Mouse (Mus musculus): ENCODE measurements around the gene Zfp11. TPM values are rescaled to one million over a fixed set of nuclear protein-coding genes. Genes with fewer than 3 reads are reported as not detected.

Zfp11 gene
- polyA plus RNA-seq, 2 experiments from 2014 or later, result 2.6 to 3.8 TPM

DNA sequence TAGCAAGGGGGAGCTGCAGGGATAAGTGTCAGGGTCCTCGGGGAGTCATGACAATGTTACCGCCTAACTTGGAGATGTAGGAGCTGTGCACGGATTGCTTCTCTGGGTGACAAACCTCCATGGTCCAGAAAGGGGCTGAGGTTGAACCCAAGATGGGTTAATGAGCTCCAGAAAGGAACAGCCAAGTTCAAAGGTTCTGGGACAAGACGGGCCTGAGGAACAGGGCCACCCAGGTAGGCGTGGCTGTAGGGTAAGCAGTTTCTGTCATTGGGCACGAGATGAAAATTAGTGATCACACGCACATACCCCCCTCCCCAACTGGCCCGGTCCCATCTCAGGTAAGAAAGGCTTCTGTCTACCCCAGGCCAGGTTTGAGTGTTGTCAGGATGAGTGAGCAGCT is 62.4 kb downstream of the Zfp11 start:
- no peak for ATAC-seq

Other genes with a start within 250 kb of the Zfp11 start
- gene Sfswap, start 168.9 kb downstream of the Zfp11 start, polyA plus RNA-seq (2017; shearing (Covaris generic)), result 10 to 100 TPM; 29.7 to 36.1 TPM
- under 1 TPM in 1 of 2 experiments, not detected in 1; 0.75 TPM for gene Mmp17, start 85.9 kb downstream of the Zfp11 start, polyA plus RNA-seq (2017; shearing (Covaris generic))
- not detected for gene Sept14, start 38.4 kb upstream of the Zfp11 start, polyA plus RNA-seq (2017; shearing (Covaris generic))
- gene Mrps17, start 45.4 kb upstream of the Zfp11 start, polyA plus RNA-seq (2017; shearing (Covaris generic)), result 100 to 1,000 TPM; 104 to 138 TPM
- 10 to 100 TPM; 64.4 to 83.3 TPM for gene Nipsnap2, start 55.0 kb upstream of the Zfp11 start, polyA plus RNA-seq (2017; shearing (Covaris generic))
- 10 to 100 TPM; 46.4 to 64.2 TPM for gene Psph, start 117.3 kb upstream of the Zfp11 start, polyA plus RNA-seq (2017; shearing (Covaris generic))
- gene Sumf2, start 176.9 kb upstream of the Zfp11 start, polyA plus RNA-seq (2017; shearing (Covaris generic)), result 10 to 100 TPM; 24.8 to 36.4 TPM
- 100 to 1,000 TPM; 270 to 346 TPM for gene Chchd2, start 217.4 kb upstream of the Zfp11 start, polyA plus RNA-seq (2017; shearing (Covaris generic))
- gene Zbed5, start 225.6 kb upstream of the Zfp11 start, polyA plus RNA-seq (2017; shearing (Covaris generic)), result 1 to 10 TPM in 1 of 2 experiments, under 1 TPM in 1; 0.78 to 1.7 TPM
- gene Phkg1, start 228.4 kb upstream of the Zfp11 start, polyA plus RNA-seq (2017; shearing (Covaris generic)), result under 1 TPM; 0.33 to 0.67 TPM
- under 1 TPM in 1 of 2 experiments, not detected in 1; 0.51 TPM for gene Nupr1l, start 238.4 kb upstream of the Zfp11 start, polyA plus RNA-seq (2017; shearing (Covaris generic))